Mouse (Mus musculus): Measurements from ENCODE around the gene Tbc1d8. TPM values are rescaled to one million over a fixed set of nuclear protein-coding genes. Genes with fewer than 3 reads are reported as not detected.

The Tbc1d8 gene
- total RNA-seq, 2 experiments from 2014 or later, result 6.7 to 7.0 TPM

DNA sequence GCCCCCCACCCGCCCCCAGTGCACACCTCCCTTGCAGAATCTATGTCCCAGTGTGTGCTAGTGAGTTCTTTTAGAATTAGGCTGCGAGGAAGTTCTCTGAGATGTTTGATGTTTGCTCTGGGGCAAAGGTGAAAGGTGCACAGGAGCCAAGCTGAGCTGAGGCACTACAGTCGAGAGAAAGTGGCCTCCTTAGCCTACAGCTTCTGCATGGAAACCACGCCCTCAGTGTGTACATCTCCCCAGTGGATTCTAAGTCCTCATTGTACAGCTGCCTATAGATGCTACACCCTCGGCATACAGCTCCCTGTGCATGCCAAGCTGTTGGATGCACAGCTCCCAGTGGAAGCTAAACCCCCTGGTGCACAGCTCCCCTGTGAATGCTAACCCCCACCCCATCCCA, 139.1 kb downstream of the Tbc1d8 start:
- no peak for DNase-seq
- intact Hi-C loops (cut with DNase I; ENCODE audit: low total_unique reads), result loop anchor here (10.0 kb wide), 1 partner anchor 125 kb away; no protein-coding TSS in a partner anchor

DNA sequence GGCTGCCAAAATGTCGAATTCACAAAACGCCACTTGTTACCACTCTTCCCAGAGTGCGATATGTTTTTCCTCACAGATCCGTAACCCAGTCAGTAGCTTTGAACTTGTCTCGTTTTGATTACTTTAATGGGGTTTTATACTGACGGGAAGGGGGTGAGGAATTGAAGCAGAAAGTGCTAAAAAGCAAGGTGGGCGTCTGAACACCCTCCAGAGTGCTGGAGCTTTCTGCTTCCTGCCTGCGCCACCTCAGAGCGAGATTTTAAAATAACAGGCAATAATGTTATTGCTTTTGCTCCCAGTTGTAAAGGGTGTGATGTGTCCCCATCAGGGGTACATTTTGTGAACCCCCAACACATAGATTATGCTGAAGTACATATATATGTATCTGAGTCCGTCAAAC, 139.7 kb downstream of the Tbc1d8 start:
- intact Hi-C loops (cut with DNase I; ENCODE audit: low total_unique reads), result loop anchor here (10.0 kb wide), 1 partner anchor 124 kb away; no protein-coding TSS in a partner anchor
- DNase-seq, result no peak

DNA sequence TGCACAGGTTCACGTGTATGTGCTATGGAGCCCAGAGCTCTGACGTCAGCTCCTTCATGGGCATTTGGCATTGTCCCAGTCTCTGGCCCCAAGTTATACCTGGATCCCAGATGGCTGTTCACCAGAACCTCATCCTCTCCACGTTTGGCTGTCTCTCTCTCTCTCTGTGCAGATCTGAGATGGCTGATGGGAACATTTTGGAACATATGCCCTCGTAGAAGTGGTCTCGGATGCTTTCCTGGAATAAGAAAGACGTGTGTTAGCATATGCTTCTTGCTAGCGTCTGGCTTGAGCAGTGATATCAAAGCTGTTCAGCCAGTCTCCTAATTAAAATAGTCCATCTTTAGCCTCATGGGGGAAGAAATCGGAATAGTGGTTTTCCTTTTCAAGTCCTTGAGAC, 141.8 kb downstream of the Tbc1d8 start:
- intact Hi-C loops (cut with DNase I; ENCODE audit: low total_unique reads), result loop anchor here (10.0 kb wide), 1 partner anchor 122 kb away; no protein-coding TSS in a partner anchor
- no peak for DNase-seq

DNA sequence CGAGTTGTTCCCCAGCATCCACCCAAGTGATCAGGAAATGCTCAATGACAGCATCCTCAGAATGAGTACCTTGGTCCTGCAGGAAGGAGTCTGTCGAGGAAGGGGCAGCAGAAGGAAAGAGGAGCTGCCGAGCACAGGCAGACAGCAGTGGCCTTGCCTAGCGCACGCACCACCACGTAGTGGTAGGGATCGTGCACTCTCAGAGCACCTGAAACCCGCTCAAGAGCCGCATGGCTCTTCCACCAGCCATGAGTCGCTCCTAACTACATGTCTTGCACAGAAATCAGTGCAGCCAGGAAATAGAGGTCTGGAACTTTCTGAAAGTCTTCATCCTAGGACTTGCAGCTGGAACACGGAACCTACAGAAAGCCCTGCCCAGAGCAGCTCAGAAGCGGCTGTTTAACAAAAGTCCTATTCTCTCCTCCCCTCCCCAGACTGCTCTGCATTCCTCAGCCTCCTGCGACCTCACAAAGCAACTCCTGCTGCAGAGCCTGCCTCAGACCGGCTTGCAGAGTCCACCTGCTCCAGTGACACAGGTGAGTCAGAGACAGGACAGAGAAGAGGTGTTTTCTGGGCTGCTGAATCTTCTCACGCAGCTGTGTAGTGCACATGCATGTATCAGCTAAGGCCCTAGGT, 142.9 kb downstream of the Tbc1d8 start:
- intact Hi-C loops (cut with DNase I; ENCODE audit: low total_unique reads), result loop anchor here (10.0 kb wide), 1 partner anchor 121 kb away; no protein-coding TSS in a partner anchor
- DNase-seq, result no peak

DNA sequence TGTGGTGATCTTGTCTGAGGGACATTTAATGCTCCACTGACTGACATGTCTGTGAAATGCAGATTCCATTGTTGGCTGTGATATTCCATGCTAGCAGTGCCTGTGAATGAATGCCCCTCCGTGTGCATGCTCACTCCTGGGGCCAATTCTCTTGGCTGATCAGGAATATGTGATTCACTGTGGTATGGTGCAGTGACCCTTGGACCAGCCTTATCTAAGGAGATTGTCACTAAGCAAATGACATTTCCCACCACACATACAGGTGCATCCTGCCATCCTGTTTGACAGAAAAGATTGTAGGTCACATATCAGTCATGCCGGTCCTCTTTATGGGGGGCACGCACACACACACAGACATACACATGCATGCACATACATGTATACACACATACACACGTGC, 146.1 kb downstream of the Tbc1d8 start:
- no peak for DNase-seq
- intact Hi-C loops (cut with DNase I; ENCODE audit: low total_unique reads), result loop anchor here (10.0 kb wide), 1 partner anchor 118 kb away; no protein-coding TSS in a partner anchor

DNA sequence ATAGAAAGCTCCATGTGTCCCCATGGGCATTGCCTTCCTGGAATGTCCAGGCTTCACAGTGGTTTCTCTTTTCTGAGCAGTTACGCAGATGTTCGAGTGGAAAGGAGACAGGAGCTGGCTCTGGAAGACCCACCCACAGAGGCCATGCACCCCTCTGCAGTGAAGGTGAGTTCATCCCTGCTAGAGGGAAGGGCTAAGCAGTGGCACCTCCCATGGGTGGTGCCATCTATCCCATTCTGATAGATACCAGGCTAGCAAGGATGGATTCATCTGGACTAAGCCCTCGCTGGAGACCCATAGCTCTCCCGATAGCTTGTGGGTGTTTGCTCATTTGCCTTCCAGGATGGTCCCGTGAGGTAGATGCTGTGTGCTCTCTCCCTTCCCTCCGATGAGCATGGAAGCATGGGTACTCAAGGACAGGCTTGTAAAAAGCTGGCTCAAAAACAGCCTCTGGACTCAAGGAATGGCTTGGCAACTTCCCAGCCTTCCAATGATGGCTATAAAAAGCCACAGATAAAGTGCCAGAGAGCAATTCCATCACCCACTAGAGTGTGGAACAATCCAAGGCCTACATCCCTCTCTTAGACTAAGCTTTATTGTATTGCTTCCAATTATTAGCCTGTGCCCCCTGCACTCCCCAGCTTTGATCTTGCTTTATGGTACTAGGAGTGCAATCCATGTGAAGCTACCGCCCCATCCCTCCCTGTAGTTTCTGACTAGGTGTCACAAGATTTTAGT, 147.5 kb downstream of the Tbc1d8 start:
- DNase-seq, result no peak
- intact Hi-C loops (cut with DNase I; ENCODE audit: low total_unique reads), result loop anchor here (10.0 kb wide), 1 partner anchor 116 kb away; no protein-coding TSS in a partner anchor

DNA sequence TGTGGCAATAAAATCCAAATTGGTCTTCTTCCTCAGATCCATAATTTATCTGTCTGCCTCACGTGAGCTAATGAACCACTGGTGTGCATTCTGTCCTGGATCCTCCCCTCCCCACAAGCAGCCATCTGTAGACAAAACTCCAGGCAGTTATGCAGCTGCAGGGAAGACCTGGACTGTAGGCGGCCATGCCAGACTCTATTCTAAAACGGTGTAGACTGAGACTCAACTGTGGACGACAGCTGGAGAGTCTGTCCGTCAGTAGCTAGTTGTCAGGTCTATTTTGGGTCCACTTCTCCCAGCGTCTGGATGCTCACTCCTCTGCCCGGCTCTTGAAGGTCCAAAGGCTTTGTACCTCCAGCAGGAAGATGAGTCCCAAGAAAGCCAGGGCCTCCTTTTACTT, 151.0 kb downstream of the Tbc1d8 start:
- no peak for DNase-seq
- intact Hi-C loops (cut with DNase I; ENCODE audit: low total_unique reads), result no loop called here

DNA sequence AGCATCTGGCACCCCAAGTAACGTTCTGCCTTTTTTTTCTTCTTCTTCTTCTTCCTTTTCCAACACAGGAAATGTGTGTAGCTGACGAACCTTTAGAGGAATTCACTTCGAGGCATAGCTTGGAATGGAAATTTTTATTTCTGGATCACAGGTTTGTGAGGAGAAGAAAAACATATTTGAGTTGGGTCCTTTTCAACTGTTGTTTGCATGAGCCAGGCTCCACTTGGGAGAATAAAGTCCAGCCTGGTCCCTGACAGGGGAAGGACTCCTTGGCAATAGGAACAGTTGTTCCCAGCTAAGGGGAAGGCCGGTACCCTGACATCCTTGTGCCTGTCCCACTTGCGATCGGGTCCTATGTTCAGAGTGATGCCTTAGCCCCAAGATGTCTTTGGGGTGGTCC, 153.3 kb downstream of the Tbc1d8 start:
- no peak for DNase-seq
- intact Hi-C loops (cut with DNase I; ENCODE audit: low total_unique reads), result no loop called here

DNA sequence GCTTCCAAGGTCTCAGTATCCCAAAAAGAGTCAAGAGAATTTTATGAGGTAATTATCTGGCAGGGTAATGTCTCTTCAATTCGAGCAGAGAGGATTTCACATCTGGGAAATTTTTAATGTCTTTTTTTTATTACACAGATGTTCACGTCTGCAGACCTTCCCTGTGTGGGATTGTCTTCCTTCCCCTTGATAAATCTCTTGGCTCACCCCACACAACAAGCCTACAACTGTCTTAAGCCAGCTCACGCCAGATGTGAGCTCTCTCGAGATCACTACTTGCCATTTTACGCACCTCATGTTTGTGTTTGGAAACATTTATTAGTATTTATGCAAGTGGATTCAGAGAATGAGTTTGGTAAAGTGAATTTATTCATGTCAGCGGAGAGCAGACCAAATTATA, 156.6 kb downstream of the Tbc1d8 start:
- DNase-seq, result no peak

More for the DNA sequence above, 156.6 kb downstream of the Tbc1d8 start:
- intact Hi-C loops (cut with DNase I; ENCODE audit: low total_unique reads), result no loop called here

Other genes with a start within 250 kb of the Tbc1d8 start
- gene Rpl31, start 110.9 kb downstream of the Tbc1d8 start, total RNA-seq (2021), result 100 to 1,000 TPM; 642 to 745 TPM
- 10 to 100 TPM; 15.7 to 16.6 TPM for gene Cnot11, start 56.2 kb upstream of the Tbc1d8 start, total RNA-seq (2021)
- gene Rnf149, start 98.7 kb upstream of the Tbc1d8 start, total RNA-seq (2021), result 1 to 10 TPM; 8.3 to 8.5 TPM
- gene Creg2, start 172.7 kb upstream of the Tbc1d8 start, total RNA-seq (2021), result under 1 TPM; 0.06 to 0.07 TPM
- gene Rfx8, start 242.2 kb upstream of the Tbc1d8 start, total RNA-seq (2021), result under 1 TPM; 0.10 to 0.18 TPM

Measured in gastrocnemius, postnatal 14 days (tissue).